Mouse (Mus musculus): ENCODE results near the gene A730049H05Rik.

DNA sequence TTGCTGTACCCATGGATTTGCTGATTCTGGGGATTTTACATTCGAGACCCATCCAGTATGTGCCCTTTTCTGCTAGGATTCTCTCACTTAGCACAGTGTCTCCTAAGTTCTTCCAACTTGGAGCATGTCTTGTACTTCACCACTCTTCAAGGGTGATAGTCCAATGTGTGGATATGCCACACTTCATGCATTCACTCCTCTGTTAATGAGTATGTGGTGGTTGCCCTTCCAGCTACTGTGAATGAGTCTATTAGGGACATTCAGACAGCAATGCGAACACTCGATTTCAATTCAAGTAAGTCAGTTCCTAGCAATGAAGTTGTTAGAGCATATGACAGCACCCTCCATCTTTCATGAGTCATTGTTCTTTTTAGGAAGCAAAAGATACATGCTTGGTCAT, 6.5 kb upstream of the A730049H05Rik start:
- TF ChIP-seq CTCF (IDR thresholded peaks at IDR 0.05; ENCODE audit: insufficient read depth, low read depth, low read length) (no peak), POLR2A (IDR thresholded peaks at IDR 0.05; ENCODE audit: insufficient read depth, low read depth, low read length) (no peak)
